Mouse (Mus musculus): ENCODE data around the gene Gm15127.
"Not testable (repeated sequence)": the region's sequence is repeated elsewhere in the genome, so short reads cannot be mapped to it uniquely, and the experiment has no call there.

Gene Gm15127

DNA sequence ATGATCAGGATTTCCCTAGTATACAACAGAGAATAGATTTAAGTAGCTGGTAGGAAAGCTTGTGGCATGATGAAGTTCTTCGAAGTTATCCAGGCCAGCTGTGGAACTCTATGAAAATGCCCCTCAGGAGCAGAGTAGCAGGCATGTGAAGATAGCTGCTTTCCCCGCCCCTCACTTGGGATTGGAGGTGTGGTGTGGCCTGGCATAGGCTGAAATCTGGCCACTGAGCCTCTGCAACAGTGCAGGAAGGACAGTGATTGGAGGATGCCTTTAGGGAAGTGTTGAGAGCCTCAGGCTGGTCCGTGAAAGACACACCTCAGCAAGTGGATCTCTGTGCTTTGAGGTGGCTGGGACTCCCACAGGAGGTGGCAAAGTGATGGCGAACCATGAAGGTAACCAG, at the start of gene Gm15127:
Gm15127 (plus strand) TSS at position 301 of the 400 bp plus-strand sequence.
- not testable (repeated sequence) for DNase-seq (ENCODE audit: low spot score in 2 of 2)

GRCm38 (mm10) chrX:148615053-148615452, 48.3 kb upstream of the Gm15127 start, which contains the start of gene Gm8334:
TSS of gene Gm8334 (minus strand) at chrX:148615153.
- not testable (repeated sequence) for DNase-seq (ENCODE audit: low spot score in 2 of 2)

GRCm38 (mm10) chrX:148676290-148676689, 12.9 kb downstream of the Gm15127 start:
- DNase-seq (ENCODE audit: low spot score in 2 of 2) = not testable (repeated sequence)
